Mouse (Mus musculus) T-helper 2 cell (primary cell): Measurements from ENCODE around the gene Kcnj14.

Source experiments
- in situ Hi-C: fragments of 300-600 bp; cut with MboI, MseI; formaldehyde crosslinking; loops from one replicate; pipeline ENCODE4 v1.15.1; 2025; ENCODE audit warnings: high pct_unique_total_duplicates

Gene Kcnj14

GRCm38 (mm10) chr7:45766764-45767163, 57.8 kb downstream of the Kcnj14 start:
- in situ Hi-C loops = no loop called here
